Mouse (Mus musculus) limb, embryonic 11.5 days (tissue): ENCODE data around the gene Gcm1. TPM values are rescaled to one million over a fixed set of nuclear protein-coding genes. Genes with fewer than 3 reads are reported as not detected.

ENCODE experiments used
- polyA plus RNA-seq: library from polyadenylated mRNA; unstranded; fragments of >200 nt; fragmentation: Nextera tagmentation; extraction: Ambion mirVana; gene quantifications from 2 replicates; pipeline ENCODE4 v1.2.1, GENCODE M21; 2014

Gcm1 gene
- polyA plus RNA-seq, 1 experiment from 2014 or later, result 0.25 TPM

Other genes starting within 250 kb of the Gcm1 start
- 90.8 and 96.0 TPM in 2 replicates for gene Elovl5, start 134.6 kb upstream of the Gcm1 start, polyA plus RNA-seq
- gene Fbxo9, start 57.1 kb downstream of the Gcm1 start, polyA plus RNA-seq, result 31.9 and 33.2 TPM in 2 replicates
- 42.7 and 47.5 TPM in 2 replicates for gene Ick, start 57.3 kb downstream of the Gcm1 start, polyA plus RNA-seq
- 144 and 157 TPM in 2 replicates for gene Gsta4, start 130.8 kb downstream of the Gcm1 start, polyA plus RNA-seq
- gene Gsta1, start 178.7 kb downstream of the Gcm1 start, polyA plus RNA-seq, result not detected in 2 replicates
- gene Gm3776, start 205.2 kb downstream of the Gcm1 start, polyA plus RNA-seq, result not detected in 2 replicates
- not detected in 2 replicates for gene Gm10639, start 238.0 kb downstream of the Gcm1 start, polyA plus RNA-seq